Mouse (Mus musculus) neural tube, embryonic 10.5 days (tissue): ENCODE data around the gene Nsun4.
A peak's percentile ranks its signal among the peaks of the same experiment; 100 is the strongest.

Experiments used
- DNase-seq: peaks from one replicate; pipeline ENCODE4 v3.0.0-alpha.2; 2017; ENCODE audit warnings: low spot score; ENCODE audit errors: extremely low spot score

Gene Nsun4

DNA sequence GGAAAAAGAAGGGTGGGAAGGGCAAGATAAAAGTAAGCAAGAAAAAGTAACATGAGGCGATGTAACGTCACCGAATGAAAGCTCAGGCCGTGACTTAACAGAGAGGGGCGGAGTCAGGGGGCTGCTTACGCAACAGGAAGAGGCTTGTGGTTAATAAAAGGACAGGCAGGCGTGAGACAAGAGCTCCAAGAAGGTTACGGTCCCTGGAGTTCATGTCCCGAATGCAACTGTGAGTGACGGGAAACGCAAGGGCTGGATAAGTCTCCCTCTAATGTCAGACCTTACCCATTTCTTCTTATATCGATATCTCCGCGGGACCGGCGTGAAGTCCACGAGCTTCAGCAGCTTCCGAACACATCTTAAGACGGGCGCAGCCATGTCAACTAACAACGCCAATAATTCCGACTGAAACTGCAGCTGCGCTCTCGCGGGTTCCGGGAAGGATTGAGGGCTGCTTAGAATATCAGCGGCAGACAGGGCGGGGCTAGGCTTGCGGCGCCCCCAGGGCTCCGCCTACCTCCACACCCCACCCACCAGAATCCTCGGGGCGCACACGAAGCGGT is at the start of gene Nsun4:
Gene Nsun4, minus strand, starts transcription at position 478 of the 563 bp plus-strand sequence.
- peak; percentile 85 for DNase-seq

DNA sequence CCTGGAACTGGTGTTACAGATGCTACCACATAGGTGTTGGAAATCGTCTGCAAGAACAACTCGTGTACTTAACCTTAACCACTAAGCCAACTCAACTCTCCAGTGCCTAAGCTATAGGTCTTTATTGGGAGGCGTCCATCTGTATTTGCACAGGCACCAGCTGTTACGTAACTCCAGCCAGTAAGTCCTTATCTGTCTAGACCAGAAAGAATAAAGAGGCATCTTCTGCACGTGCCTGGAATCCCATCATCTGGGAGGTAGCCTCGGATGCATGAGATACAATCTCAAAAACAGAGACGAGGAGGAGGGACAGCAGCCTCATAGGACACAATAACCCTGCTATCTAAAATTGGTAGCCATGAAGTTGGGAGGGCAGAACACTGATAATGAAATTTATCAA is 47.3 kb upstream of the Nsun4 start:
- DNase-seq: no peak

DNA sequence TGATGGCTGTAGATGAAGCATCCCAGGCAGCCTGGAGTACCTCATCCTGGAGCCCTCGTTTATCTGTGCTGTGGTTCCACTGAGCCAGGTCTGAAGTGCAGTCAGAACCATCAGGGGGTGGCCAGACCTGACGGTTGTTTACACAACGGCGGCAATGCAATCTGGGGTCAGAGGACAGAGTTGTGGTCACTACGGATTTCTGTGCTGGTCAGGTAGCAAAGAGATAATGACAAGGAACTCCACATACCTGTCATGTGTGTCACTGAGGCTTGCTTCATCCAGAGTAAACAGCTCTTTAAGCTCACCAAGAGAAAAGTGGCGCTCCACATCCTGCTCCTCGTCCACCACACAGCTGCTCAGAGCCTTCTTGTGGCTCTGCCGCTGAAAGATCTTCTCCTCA is 43.5 kb upstream of the Nsun4 start:
- no peak for DNase-seq

DNA sequence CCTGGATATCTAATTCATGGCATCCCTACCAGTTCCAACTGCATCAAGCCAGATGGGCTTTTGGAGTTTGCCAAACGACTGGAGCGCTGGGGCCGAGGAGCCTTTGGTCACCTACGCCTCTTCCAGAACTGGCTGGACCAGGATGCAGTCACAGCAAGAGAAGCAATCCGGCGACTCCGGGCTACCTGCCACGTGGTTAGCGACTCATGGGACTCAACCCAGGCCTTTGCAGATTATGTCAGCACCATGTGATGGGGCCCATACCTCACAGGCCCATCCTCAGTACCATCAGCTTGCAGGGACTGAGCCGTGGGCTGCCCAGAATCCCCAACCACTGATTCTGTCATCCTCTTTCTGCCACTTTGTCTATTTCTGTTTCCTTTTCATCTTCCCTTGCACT is 42.6 kb upstream of the Nsun4 start:
- DNase-seq: no peak

DNA sequence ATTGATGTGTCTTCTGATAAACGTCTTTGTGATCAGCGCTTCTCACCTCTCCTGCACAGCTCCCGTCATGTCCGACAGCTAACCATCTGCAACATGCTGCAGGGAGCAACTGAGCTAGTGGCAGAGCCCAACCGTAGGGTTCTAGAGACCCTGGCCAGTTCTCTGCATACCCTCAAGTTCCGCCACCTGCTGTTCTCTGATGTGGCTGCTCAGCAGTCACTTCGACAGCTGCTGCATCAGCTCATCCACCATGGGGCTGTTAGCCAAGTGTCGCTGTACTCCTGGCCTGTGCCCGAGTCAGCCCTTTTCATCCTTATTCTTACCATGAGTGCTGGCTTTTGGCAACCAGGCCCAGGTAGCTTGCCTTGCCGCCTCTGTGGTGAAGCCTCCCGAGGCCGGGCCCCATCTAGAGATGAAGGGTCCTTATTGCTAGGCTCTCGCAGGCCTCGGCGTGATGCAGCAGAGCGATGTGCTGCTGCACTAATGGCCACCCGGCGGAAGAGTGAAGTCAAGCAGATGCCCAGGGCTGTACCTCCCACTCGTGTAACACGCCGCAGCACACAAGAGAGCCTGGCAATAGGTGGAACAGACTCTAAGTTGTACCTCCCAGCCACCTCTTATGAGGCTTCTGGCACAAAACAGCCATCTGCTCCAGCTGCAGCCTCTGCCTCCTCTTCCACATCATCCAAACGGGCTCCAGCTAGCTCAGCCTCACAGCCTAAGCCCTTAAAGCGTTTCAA is 35.0 kb upstream of the Nsun4 start:
- no peak for DNase-seq

DNA sequence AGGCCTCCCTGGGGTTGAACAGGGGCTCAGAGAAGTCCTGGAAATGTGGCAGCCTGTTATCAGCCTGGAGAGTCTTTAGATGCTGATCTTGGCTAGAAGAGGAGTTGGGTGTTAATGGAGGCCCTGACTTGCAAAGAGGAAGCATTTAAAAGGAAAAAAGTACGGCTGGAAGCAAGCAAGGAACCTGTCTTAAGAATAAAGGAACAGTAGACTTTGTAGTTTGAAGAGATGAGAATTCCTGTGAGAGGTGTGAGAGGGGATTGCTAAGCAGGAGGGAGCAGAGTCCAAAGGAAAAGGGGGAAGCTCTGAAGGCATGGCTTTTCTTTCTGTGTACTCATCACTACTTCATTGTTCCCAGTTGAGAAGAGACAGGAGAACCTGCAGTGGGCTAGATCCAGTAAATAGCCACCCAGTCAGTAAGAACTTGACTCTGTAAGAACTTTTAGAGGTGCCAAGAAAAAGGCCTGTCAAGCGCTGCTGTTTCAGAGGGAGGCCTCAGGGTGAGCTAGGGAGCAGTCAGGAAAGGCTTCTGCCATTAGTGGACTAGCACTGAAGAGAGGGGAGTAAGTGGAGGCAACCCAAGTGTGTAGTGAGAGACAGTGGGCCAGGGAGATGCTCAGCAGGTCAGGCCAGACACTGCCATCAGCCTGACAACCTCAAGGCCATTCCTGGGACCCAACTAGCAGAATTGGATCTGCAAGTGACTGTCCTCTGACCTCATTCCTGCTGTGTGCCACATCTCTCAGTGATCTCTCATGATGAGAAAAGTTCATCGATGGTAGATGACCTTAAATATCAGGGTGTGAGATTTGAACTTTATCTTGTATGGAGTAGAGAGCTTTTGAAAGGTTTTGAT is 23.8 kb upstream of the Nsun4 start:
- DNase-seq: no peak

DNA sequence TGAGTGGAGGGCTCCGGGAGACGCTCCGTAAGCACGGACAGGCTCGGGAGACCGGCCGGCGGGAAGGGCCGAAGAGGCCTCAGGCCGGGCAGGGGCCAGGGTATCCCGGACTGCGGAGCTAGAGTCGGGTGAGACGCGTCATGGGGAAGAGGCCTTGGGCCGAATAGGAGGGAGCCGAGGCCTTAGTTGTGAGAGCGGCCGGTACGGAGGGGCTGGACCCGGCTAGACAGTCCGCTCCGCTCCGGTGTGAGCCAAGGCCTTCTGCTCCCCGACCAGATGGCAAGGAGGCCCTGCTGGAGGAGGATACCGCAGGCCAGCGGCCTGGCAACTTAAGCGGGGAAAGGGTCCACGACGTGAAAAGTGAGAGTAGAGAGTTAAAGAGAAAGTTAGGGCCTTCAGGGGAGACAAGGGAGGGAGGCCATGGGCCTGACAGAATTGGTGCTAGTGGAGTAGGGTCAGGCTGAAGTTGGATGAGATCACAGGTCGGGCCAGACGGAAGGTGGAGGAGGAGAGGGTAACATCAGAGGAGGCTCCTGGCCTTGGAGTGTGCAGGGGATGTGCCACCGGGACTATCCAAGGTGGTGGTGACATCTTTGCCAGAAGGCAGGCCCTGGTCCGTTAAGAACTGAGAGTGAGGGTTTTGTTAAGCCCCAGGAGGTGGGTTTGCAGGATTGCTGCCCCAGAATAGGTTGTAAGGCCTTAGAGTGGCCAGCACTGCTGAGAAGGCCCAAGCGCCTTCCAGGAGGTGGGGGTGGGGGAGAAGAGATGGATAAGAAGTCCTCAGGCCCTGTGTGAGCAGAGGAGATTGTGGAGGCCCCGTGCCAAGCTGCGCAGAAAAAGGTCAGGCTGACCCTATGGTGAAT is 22.9 kb upstream of the Nsun4 start:
- DNase-seq: no peak

DNA sequence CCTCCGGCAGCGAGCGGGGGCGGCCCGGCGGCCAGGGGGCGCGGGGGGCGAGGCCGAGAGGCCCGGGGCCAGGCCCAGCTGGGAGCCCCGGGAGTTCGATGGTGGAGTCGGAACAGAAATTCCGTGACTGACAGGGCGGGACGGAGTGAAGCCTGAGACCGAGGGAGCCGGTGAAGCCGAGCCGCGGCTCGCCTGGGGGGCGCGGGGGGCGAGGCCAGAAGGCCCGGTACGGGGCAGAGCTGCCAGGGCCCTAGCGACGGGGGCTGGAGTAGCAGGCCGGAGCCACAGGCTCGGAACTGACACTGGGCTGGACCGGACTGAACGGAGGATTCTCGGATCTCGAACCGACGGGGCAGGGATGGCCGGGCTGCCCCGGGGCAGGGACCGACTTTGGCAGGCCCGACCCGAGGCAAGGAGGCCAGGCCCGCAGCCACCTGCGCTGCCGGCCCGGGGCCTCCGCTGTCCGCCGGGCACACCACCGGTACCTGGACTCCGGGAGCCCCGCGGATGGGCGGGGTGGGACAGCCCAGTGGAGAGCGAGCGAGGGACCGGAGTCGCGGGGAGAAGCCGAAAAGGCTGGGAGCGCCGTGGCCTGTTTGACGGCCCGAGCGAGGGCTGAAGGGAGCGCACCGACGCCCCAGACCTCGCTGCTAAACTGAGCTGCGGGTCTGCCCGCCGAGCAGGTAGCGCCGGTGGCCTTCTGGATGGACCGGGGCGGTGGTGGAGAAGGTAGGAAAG is 22.1 kb upstream of the Nsun4 start:
- peak; percentile 94 for DNase-seq

DNA sequence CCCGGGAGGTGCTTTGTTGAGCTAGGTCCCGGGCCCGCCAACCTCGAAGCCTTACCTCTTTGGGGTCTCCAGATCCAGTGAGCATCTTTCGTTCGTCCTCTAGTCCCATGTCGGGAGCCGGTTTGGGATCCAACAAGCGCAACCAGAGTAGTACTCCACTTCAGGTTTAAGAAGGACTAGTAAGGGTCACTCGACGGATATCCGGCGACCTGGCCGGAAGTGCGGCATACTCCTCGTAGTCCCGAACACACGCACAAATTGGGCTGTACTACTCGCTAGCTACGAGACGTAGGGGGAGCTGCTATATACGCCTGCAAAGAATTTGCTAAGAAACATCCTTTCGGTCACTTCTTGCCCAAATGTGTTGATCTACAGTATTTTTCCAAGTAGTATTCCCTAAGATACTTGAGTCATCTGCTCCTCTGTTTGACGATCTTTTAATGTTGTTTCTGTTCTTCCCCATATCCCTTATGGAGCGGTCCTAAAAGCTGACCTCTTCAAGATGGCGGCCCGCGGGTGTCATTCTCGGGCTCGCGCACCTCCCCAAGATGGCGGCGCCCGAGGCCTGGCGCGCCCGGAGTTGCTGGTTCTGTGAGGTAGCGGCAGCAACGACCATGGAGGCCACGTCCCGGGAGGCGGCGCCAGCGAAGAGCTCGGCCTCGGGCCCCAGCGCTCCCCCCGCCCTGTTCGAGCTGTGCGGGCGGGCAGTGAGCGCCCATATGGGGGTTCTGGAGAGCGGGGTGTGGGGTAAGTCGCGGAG is 21.4 kb upstream of the Nsun4 start, which contains the start of the genes Uqcrh and Lrrc41:
Gene Uqcrh, minus strand, starts transcription at position 211 of the 760 bp plus-strand sequence.
Gene Lrrc41, plus strand, starts transcription at position 409 of the 760 bp plus-strand sequence.
- DNase-seq: peak; percentile 91

DNA sequence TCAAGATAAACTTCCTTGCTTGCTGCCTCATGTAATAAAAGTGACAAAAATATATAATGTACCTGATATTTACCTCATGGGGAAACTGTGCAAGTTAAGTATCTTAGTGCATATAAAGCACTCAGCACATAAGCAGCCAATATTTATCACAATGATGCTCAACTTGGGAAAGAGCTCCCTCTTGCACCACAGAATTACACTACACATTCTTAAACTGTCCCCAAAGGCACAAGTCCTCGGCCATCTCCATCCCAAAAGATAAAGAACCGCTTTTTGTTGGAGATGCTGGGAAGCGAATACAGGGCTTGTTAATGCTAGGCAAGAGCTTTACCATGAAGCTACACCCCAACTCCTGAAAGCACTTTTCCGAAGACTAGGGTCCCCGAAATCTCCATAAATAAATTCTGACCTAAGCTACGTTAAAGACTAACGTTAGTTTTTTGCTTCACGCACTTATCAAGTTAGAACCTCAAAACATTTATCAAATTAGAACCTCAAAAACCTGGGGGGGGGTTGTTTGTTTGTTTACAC is 20.5 kb upstream of the Nsun4 start:
- DNase-seq: no peak

DNA sequence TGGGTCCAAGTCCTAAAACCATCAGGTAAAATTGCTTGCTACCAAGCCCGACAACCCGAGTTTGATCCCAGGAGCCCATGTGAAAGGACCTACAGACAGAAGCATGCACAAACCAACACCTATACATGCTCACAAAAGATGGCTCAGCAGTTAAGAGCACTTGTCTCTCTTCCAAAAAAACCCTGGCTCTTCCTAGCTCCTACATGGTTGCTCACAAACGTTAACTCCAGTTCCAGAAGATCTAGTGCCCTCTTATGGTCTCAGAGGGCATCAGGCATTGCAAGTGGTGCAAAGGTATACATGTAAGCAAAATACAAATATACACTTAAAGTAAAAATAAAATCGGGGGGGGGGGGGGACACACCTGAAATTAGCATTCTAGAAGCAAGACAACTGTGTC is 19.5 kb upstream of the Nsun4 start:
- DNase-seq: no peak

DNA sequence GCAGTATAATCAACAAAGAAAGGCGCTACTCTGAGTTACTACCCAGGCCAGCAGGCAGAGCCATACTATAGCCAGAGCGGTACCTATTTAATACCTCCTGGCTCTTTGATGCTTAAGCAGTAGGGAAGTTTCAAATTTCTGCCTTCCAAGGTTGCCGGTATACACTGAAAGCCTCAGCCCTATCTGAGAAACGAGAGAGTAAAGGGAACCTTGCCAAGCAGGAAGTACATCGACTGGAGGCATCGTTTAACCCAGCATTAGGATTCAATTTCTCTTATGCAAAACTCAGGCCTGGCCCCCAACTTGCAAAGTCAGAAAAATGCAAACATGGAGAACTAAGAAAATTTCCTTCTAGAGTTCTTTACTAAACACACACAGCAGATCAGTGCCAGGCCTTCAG is 16.4 kb upstream of the Nsun4 start:
- no peak for DNase-seq

DNA sequence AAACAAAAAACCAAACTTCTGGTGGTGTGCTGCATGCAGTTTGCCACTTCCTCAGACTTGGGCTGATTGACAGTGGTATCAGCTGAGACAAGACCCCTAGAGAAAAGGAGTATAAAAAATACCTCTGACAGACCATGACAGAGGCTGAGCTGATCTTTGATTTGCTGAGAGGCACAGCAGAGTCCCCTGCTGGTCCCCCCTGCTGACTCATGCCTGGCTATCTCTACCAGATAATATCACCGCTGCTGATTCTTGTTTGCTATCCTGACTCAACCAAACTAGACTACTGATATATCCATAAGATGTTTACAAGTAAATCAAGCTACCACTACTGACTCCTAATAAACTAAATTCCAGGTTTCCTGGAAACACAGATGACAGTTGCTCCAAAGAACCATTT is 10.2 kb upstream of the Nsun4 start:
- DNase-seq: no peak

DNA sequence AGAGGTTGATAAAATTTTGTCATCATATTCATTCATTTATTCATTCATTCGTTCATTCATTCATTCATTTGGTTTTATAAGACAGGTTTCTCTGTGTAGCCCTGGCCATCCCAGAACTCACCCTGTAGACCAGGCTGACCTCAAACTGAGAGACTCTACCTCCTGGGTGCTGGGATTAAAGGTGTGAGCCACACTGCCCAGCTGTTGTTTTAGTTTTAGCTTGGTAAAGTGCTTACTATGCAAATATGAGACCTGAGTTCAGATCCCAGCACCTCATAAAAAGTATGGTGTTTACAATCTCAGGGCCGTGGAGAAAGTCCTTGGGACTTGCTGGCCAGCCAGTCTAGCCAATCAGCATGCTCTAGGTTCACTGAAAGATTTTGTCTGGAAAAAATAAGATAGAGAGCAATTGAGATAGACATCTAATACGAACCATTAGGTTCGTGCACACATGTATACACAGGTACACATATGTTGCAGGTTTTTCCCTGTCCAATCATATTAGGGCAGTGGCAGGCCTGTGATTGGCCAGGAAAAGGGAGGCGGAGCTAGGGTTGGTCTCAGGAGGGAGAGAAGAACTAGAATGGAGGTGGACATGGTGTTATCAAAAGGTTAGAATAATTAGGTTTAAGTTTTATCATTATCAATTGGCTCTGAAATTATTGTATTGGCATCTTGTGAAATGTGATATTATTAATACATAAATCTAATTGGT is 5.5 kb upstream of the Nsun4 start:
- no peak for DNase-seq

DNA sequence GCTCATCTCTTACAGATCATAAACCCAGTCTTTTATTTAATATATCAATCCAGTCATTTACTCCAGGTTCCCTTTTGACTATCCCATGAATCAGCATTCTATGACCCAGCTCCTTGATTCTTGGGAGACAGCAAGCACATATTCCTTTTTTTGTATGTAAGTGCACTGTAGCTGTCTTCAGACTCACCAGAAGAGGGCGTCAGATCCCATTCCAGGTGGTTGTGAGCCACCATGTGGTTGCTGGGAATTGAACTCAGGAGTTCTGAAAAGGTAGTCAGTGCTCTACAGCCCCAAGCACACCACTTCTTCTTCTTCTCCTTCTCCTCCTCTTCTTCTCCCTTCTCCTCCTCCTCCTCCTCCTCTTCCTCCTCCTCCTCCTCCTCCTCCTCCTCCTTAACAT is 3.9 kb upstream of the Nsun4 start:
- DNase-seq: no peak

DNA sequence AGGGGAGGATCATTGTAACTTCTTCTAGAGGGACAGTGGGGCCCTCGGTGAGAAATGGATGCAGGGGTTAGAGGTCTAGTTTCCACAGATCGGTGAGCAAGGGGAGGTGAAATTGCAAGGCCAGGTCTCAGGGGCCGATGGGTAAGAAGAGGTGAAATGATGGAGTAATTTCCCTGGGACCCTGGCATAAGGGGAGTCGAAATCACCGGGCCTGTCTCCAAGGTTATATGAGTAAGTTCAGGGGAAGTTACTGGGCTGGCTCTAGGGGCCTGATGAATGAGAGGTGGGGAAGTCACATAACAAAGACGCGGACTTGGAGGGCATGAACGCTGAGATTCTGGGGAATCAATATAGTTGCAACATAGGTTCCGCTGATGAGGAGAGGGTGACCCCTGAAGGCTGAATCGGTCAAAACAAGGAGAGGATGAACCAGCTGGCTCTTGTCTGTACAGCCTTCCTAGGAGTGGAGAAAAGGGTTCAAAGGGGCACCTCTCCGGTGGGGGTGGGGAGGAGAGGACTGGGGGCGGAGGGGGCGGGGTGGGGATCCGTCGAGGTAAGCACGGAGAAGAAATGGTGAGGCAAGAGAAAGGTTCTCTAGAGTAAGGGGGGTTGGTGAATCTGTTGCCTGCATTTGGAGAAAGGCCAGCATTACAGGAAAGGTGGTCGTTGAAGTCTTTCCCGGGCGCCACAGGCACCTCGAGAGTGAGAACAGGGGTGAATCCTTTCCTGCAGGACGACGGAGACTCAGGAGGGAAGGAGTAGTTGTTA is 966 bp downstream of the Nsun4 start:
- DNase-seq: peak; percentile 53

DNA sequence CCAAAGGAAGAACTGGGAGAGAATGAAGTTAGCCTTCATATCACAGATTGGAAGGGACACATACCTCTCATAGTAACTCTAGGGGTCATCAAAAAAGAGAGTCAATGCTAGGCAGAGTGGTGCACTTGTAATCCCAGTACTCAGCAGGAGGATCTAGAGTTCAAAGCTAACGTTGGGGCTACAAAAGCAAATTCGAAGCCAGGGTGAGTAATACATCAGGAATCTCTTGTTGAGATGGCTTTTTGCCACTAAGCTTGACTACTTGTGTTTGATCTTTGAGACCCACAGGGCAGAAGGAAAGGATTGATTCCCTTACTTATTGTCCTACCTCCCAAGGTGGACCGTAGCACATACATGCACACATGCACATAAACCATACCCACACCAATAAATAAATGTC is 4.5 kb downstream of the Nsun4 start:
- DNase-seq: no peak
